Mouse (Mus musculus): Measurements from ENCODE around the gene Tacr1. TPM values are rescaled to one million over a fixed set of nuclear protein-coding genes. Genes with fewer than 3 reads are reported as not detected.

The Tacr1 gene
- polyA plus RNA-seq, 1 experiment from 2014 or later: 0.12 TPM

DNA sequence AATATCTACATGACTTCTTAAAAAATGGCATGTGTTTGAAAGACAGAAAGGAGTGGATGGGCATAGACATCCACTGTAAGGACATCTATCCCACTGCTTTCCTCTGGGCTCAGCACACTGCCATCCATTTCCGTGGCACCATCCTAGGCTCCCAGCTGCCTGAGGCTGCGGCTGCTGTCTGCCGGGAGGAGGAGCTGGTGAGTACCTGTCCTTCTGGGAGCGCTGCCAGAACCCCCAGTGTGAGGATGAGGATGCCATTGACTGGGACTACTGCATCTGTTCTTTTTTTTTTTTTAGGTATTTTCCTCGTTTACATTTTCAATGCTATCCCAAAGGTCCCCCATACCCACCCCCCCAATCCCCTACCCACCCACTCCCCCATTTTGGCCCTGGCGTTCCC lies 183.3 kb downstream of the Tacr1 start:
- no peaks in the 10 kb centered on the region for H3K36me3 ChIP-seq (replicated peaks)
- H3K27me3 ChIP-seq (ENCODE audit: poor library complexity, severe bottlenecking): no peaks in the 10 kb centered on the region
- no peak overlapping the region for H3K27ac ChIP-seq
- 73% methylated on average over 6 of the region's 6 CpGs for WGBS
- H3K9me3 ChIP-seq: no peaks in the 10 kb centered on the region
- H3K4me1 ChIP-seq: no peaks in the 10 kb centered on the region
- no peak overlapping the region for H3K4me3 ChIP-seq
- DNase-seq (ENCODE audit: extremely low spot score, low spot score): no peak

- H3K4me3 ChIP-seq: no peak overlapping the region
- H3K27me3 ChIP-seq (ENCODE audit: poor library complexity, severe bottlenecking): no peaks in the 10 kb centered on the region
- no peaks in the 10 kb centered on the region for H3K9me3 ChIP-seq
- no peak for DNase-seq (ENCODE audit: extremely low spot score, low spot score)
- H3K36me3 ChIP-seq (replicated peaks): no peaks in the 10 kb centered on the region
- H3K4me1 ChIP-seq: no peaks in the 10 kb centered on the region
- 89% methylated on average over 7 of the region's 7 CpGs for whole genome bisulfite sequencing
- no peak overlapping the region for H3K27ac ChIP-seq
Observed at GRCm38 (mm10) chr6:82589387-82589786, 187.3 kb downstream of the Tacr1 start.

DNA sequence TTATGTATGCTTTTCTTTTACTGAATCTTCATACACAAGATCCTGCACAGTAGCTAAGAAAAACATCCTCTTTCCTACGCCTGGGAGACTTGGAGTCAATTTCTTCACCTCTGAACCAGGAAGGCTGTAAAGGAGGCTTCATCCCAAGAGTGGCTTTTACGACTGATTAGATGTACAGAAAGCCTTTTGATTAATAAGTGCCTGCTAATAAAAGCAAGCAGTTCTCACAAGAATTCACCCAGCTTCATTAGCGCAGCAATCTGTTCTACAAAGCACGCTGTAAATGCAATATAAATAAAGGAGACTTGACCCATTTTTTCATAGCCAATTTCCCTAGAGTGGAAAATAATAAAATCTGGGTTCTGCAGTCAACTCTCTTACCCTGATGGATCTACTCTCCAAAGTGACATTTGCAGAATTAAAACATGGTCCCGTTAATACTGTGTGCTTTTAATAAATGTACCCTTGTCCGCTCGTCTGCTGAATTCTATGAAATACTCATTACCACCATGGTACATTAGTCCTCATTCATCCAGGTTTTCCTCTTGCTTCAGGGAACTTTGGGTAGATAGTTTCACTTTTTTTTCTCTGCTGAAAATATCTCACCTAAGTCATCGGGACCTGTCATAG lies 193.4 kb downstream of the Tacr1 start:
- DNase-seq (ENCODE audit: extremely low spot score, low spot score): no peak
- no peaks in the 10 kb centered on the region for H3K36me3 ChIP-seq (replicated peaks)
- WGBS: 80% methylated on average over 8 of the region's 8 CpGs

DNA sequence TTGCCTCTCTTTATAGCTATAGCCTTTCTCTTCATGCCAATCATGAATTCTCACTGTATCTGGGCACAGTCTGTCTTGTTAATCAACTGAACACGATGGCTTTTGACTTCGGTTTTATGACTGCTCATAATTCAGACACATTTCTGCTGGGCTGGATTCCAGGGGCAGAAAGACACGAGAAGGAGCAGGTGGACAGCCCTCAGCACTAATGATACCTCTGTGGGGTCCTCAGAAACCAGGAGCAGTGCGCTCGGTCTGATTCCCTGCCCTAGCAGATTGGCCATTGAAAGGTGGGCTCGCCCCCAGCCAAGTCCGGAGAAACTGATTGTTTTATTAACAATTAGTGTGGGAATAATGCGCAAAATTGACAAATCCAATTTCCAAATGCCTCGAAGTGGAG lies 201.1 kb downstream of the Tacr1 start:
- peaks cover 12% of the 10 kb centered on the region for H3K4me1 ChIP-seq
- WGBS: 88% methylated on average over 9 of the region's 9 CpGs
- H3K4me3 ChIP-seq: no peak overlapping the region
- DNase-seq (ENCODE audit: extremely low spot score, low spot score): no peak
- H3K27ac ChIP-seq: no peak overlapping the region
- H3K9me3 ChIP-seq: 0 out of 2 replicates have a peak, but pooled peaks cover 2% of the 10 kb centered on the region
- H3K27me3 ChIP-seq (ENCODE audit: poor library complexity, severe bottlenecking): peaks cover 10% of the 10 kb centered on the region; the same call in 1 of the 2 replicates
- H3K36me3 ChIP-seq (replicated peaks): no peaks in the 10 kb centered on the region

More for the DNA sequence above, 193.4 kb downstream of the Tacr1 start:
- Histone ChIP-seq H3K27ac (no peak overlapping the region), H3K4me3 (no peak overlapping the region), H3K9me3 (no peaks in the 10 kb centered on the region), H3K4me1 (no peaks in the 10 kb centered on the region; the same call in 1 of the 2 replicates), H3K27me3 (ENCODE audit: poor library complexity, severe bottlenecking) (no peaks in the 10 kb centered on the region)

- Histone ChIP-seq H3K36me3 (replicated peaks) (no peaks in the 10 kb centered on the region), H3K4me1 (peaks cover 12% of the 10 kb centered on the region), H3K27ac (no peak overlapping the region), H3K9me3 (0 out of 2 replicates have a peak, but pooled peaks cover 2% of the 10 kb centered on the region), H3K27me3 (ENCODE audit: poor library complexity, severe bottlenecking) (peaks cover 10% of the 10 kb centered on the region; the same call in 1 of the 2 replicates), H3K4me3 (no peak overlapping the region)
- no peak for DNase-seq (ENCODE audit: extremely low spot score, low spot score)
- WGBS: 53% methylated on average over 2 of the region's 2 CpGs
Observed at GRCm38 (mm10) chr6:82603665-82604064, 201.5 kb downstream of the Tacr1 start.

DNA sequence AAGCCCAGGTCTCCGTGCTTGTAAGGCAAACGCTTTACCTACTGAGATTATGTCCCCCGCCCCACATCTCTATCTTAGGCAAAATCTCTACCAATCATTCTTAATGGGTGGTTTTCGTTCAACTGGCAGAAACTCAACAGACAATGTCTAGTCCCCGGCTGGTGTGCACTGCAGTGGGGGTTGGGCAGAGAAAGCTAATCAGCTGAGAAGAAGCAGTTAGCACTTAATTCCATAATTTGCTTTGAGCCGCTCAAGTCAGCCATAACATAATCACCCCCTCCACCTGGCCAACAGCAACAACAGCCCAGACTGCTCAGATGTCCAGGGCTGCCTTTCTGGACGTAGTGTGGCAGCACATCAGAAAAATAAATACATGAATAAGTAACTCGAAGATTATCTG lies 202.7 kb downstream of the Tacr1 start:
- Histone ChIP-seq H3K4me3 (no peak overlapping the region), H3K27me3 (ENCODE audit: poor library complexity, severe bottlenecking) (peaks cover 10% of the 10 kb centered on the region; the same call in 1 of the 2 replicates), H3K9me3 (0 out of 2 replicates have a peak, but pooled peaks cover 2% of the 10 kb centered on the region), H3K4me1 (peaks cover 18% of the 10 kb centered on the region), H3K36me3 (replicated peaks) (no peaks in the 10 kb centered on the region), H3K27ac (no peak overlapping the region)
- no peak for DNase-seq (ENCODE audit: extremely low spot score, low spot score)
- 43% methylated on average over 8 of the region's 8 CpGs for WGBS

- Histone ChIP-seq H3K27me3 (ENCODE audit: poor library complexity, severe bottlenecking) (peaks cover 16% of the 10 kb centered on the region; the same call in 1 of the 2 replicates), H3K4me3 (no peak overlapping the region), H3K36me3 (replicated peaks) (no peaks in the 10 kb centered on the region), H3K4me1 (peaks cover 23% of the 10 kb centered on the region), H3K9me3 (no peaks in the 10 kb centered on the region), H3K27ac (no peak overlapping the region)
- WGBS: 92% methylated on average over 4 of the region's 4 CpGs
- no peak for DNase-seq (ENCODE audit: extremely low spot score, low spot score)
Observed at GRCm38 (mm10) chr6:82608756-82609155, 206.6 kb downstream of the Tacr1 start.

DNA sequence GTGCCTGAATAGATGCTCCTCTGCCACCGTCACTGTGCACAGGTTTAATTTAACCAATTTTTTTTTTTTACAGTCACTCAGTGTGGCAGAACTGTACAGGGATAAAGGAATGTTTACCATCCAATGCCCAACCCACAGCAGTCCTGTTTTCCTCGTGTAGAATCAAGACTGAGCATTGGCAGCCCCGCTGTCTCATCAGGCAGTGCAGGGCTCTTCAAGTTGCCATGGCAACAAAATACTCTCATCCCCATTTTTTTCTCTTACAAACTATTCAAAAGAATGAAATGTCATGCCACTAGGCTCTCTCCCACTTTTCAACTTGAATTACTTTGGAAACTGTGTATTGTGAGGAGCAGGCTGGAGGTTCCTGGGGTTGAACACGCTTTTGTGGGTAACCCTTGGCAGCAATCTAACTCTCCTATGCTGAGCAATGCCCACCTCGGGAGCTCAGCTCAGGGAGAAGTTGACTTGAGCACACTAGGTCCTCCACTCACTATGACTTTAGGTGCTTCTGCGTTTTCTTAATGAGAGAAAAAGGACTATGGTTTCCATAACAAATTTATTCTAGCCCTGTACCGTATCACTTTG lies 207.3 kb downstream of the Tacr1 start:
- peaks cover 17% of the 10 kb centered on the region for H3K4me1 ChIP-seq
- no peak for DNase-seq (ENCODE audit: extremely low spot score, low spot score)
- H3K27me3 ChIP-seq (ENCODE audit: poor library complexity, severe bottlenecking): peaks cover 16% of the 10 kb centered on the region; the same call in 1 of the 2 replicates
- H3K9me3 ChIP-seq: 0 out of 2 replicates have a peak, but pooled peaks cover 3% of the 10 kb centered on the region
- 79% methylated on average over 7 of the region's 7 CpGs for WGBS
- no peak overlapping the region for H3K27ac ChIP-seq
- H3K4me3 ChIP-seq: no peak overlapping the region
- H3K36me3 ChIP-seq (replicated peaks): no peaks in the 10 kb centered on the region

Measured in forebrain, embryonic 10.5 days (tissue).